Mouse (Mus musculus) layer of hippocampus, postnatal 25 days (tissue): ENCODE results near the gene Ugt1a5. TPM values are rescaled to one million over a fixed set of nuclear protein-coding genes. Genes with fewer than 3 reads are reported as not detected.
"Not testable (repeated sequence)": the region's sequence is repeated elsewhere in the genome, so short reads cannot be mapped to it uniquely, and the experiment has no call there.

Experiments used
- DNase-seq, 2 experiments: peaks; one replicate each; pipeline ENCODE4 v3.0.0; 2022; ENCODE audit warnings: mixed read lengths in 2 of 2, low spot score in 1 of 2; ENCODE audit errors: extremely low spot score in 1 of 2
- total RNA-seq, 2 experiments: library from RNA; stranded (reverse); gene quantifications; 2 replicates each; pipeline ENCODE4 v1.2.3; 2021

The Ugt1a5 gene
- total RNA-seq, 2 experiments from 2014 or later = not detected

DNA sequence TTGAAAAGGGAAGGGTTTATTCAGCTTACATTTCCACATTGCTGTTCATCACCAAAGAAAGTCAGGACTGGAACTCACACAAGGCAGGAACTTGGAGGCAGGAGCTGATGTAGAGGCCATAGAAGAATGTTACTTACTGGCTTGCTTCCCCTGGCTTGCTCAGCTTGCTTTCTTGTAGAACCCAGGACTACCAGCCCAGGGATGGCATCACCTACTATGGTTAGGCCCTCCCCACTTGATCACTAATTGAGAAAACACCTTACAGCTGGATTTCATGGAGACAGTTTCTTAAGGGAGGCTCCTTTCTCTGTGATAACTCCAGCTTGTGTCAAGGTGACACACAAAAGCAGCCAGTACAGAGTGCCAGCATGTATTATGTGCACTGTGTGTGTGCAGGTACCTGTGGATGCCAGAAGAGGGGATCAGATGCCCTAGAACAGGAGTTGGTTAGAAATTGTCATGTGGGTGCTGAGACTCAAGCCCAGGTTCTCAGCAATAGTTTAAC, 57.3 kb downstream of the Ugt1a5 start:
- not testable (repeated sequence) for DNase-seq

GRCm38 (mm10) chr1:88223591-88223990, 57.8 kb downstream of the Ugt1a5 start:
- DNase-seq = no peak

- no peak for DNase-seq
Measured at GRCm38 (mm10) chr1:88224029-88224776, 58.4 kb downstream of the Ugt1a5 start.

GRCm38 (mm10) chr1:88225301-88225700, 59.5 kb downstream of the Ugt1a5 start:
- DNase-seq = not testable (repeated sequence)

DNA sequence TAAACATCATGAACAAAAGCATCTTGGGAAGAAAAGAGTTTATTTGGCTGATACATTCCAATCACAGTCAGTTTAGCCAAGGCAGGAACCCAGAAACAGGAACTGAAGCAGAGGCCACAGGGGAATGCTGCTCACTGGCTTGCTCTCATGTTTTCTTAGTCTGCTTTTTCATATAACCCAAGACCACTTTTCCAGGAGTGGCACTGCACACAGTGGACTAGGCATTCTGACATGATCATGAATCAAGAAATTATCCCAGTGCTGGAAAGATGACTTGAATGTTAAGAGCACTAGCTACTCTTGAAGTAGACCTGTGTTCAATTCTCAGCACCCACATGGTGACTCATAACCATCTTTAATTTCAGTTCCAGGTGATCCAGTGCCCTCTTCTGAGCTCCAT, 59.9 kb downstream of the Ugt1a5 start:
- no peak for DNase-seq

- DNase-seq = no peak
Measured at GRCm38 (mm10) chr1:88226670-88227379, 61.0 kb downstream of the Ugt1a5 start, which contains the start of gene Mroh2a. Mroh2a (plus strand) TSS chr1:88226986.

- DNase-seq = no peak
Measured at GRCm38 (mm10) chr1:88227482-88227881, 61.7 kb downstream of the Ugt1a5 start.

GRCm38 (mm10) chr1:88228121-88228520, 62.3 kb downstream of the Ugt1a5 start:
- DNase-seq = no peak

- no peak for DNase-seq
Measured at GRCm38 (mm10) chr1:88229566-88229965, 63.8 kb downstream of the Ugt1a5 start.

GRCm38 (mm10) chr1:88229986-88230385, 64.2 kb downstream of the Ugt1a5 start:
- DNase-seq = no peak

GRCm38 (mm10) chr1:88230421-88230820, 64.6 kb downstream of the Ugt1a5 start:
- no peak for DNase-seq

- DNase-seq = no peak
Measured at GRCm38 (mm10) chr1:88230981-88231802, 65.4 kb downstream of the Ugt1a5 start.

DNA sequence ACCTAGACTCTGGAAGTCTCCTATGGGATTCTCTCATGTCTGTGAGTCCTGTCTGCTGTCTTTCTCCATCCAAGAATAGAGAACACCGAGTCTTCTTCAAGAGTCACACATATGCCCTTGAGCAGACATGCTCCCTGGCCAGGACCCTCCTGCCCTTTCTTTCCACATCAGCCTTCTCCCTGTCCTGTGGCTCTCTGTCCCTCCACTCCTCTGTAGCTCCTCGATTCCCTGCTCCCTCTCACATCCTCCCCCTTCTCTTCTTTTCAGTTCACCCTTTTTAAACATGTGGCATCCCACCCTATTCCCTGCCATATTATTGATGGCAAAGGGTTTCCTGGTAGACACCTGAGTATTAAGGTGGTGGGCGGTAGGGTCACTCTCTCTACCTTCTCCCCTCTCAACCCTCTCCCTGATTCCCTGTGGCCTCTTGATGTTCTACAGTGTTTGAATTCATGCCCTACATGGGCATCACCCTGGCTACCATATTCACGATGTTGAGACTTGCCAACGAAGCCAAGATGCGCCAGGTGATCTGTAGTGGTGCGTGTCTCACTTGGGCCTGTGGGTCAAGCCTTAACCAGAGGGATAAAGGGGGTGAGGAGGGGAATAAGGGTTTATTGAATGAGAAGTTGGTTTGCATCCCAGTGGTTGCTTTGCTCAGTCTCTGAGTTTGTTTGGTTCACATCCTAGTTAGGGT, 66.1 kb downstream of the Ugt1a5 start:
- no peak for DNase-seq

- no peak for DNase-seq
Measured at GRCm38 (mm10) chr1:88232664-88233380, 67.0 kb downstream of the Ugt1a5 start.

DNA sequence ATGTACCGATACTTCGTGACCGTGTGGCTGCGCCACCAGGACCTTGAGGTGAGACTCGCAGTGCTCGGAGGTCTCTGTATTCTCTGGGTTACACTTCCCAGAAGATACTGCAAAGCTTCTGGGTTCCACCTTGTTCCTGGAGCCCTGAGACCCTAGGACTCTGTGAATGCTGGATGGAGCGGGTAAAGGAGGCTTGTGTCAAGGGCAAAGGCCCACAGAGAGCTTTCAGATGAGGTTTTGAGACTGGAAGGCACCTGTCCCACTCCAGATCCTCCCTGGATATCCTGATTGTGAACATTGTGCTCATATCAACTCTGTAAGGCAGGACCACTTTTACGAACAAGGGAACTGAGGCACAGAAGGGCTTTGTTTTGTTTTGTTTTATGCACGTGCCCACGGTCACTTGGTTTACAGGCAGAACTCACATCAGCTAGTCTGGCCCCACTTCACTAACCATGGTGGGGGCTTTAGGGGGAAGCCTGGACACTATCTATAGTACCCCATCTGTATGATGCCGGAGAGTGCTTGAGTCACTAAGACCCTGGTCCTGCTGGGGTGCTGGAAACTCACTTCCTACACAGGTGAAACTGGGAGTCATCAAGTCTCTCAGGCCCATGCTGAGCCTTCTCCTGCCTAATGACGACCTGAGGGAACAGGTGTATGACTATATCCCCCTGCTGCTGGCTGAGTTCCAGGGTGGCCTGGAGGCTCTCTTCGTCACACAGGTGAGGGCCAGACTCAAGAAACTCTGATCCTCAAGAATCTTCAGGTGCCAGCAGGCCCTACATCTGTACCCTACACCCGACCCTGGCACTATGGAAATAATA, 67.8 kb downstream of the Ugt1a5 start:
- no peak for DNase-seq

DNA sequence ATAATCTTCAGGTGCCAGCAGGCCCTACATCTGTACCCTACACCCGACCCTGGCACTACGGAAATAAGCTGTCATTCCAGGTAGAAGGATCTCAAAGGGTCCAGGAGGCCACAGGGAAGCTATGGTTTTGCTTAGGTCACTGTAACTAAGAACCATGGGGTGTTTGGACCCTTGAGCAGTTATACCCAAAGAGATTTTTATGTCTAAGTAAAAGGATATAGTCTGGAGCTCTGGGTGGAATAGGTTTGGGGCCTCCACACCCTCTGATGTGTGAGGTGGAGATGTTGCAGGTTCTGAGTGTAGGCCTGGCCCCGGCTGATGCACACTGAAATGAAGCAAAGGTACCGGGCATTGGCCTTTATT, 68.4 kb downstream of the Ugt1a5 start:
- no peak for DNase-seq

- DNase-seq = no peak
Measured at GRCm38 (mm10) chr1:88234646-88235045, 68.8 kb downstream of the Ugt1a5 start.

- no peak for DNase-seq
Measured at GRCm38 (mm10) chr1:88235046-88235893, 69.5 kb downstream of the Ugt1a5 start.
